Mouse (Mus musculus): ENCODE measurements at regions not wholly inside any gene's neighbourhood (a gene's known extent, or its start where the extent isn't known, plus 50 kb on each side); places are given as distances from the start of the nearest gene placed in this dataset.

DNA sequence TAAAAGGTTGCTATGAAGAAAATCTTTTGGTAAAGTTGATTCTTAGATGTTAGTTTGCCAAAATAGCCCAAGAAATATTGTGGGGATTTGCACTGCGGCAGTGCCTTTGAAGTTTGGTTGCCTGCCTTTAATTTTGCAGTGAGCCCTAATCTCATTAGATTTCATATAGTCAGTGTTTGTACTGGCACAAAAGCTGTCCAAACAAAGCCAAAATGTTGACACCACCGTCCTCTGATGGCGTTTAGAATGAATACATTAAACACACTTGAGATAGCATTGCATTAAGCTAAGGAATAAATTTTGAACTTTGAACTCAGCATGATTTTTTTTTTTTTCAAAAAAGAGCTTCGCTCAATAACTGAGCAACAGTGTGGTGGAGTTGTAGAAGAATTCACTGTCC lies 51.9 kb upstream of the Gm5148 start:
- Histone ChIP-seq H3K4me1 (replicated peaks) (no peaks in the 10 kb centered on the region), H3K9me3 (no peaks in the 10 kb centered on the region), H3K36me3 (no peaks in the 10 kb centered on the region), H3K4me2 (replicated peaks) (no peak overlapping the region), H3K4me3 (replicated peaks) (no peak overlapping the region), H3K27ac (no peak overlapping the region), H3K9ac (no peak overlapping the region), H3K27me3 (replicated peaks) (no peaks in the 10 kb centered on the region)
- ATAC-seq = no peak
- 49% methylated on average over 4 of the region's 4 CpGs for WGBS
